Mouse (Mus musculus): ENCODE measurements around the gene G6pc3. TPM values are rescaled to one million over a fixed set of nuclear protein-coding genes. Genes with fewer than 3 reads are reported as not detected.

G6pc3 gene
- polyA plus RNA-seq, 1 experiment from 2014 or later = 33.3 TPM

GRCm38 (mm10) chr11:102216886-102217240 is 27.4 kb downstream of the G6pc3 start:
- ATAC-seq (replicated peaks; ENCODE audit: insufficient number of reproducible peaks, low FRiP score, low TSS enrichment, low read depth) = no peak
- H3K36me3 ChIP-seq (replicated peaks; ENCODE audit: control insufficient read depth, insufficient read depth, low read depth, low read length) = no peaks in the 10 kb centered on the region
- H3K9me3 ChIP-seq (replicated peaks; ENCODE audit: control insufficient read depth, low read length) = no peaks in the 10 kb centered on the region
- H3K4me3 ChIP-seq (ENCODE audit: low read depth, low read length) = no peak overlapping the region
- 62% methylated on average over 5 of the region's 5 CpGs for WGBS
- H3K27ac ChIP-seq (replicated peaks; ENCODE audit: low read depth, low read length) = no peak overlapping the region
- no peaks in the 10 kb centered on the region for H3K27me3 ChIP-seq (ENCODE audit: control insufficient read depth, insufficient read depth, low read length)
- peaks cover 18% of the 10 kb centered on the region; the same call in 1 of the 2 replicates for H3K4me1 ChIP-seq (ENCODE audit: control insufficient read depth, insufficient read depth, low read length)
- DNase-seq (ENCODE audit: low spot score) = no peak
- 0 out of 2 replicates have a peak overlapping the region, but pooled peaks have one; percentile 13 for H3K4me2 ChIP-seq (ENCODE audit: low read depth, low read length)
- peak overlapping the region; percentile 18; the same call in 1 of the 2 replicates for H3K9ac ChIP-seq (replicated peaks; ENCODE audit: low read length)

GRCm38 (mm10) chr11:102217396-102217795 is 28.0 kb downstream of the G6pc3 start:
- 73% methylated on average over 6 of the region's 6 CpGs for WGBS
- no peak overlapping the region for H3K4me3 ChIP-seq (ENCODE audit: low read depth, low read length)
- no peak overlapping the region for H3K4me2 ChIP-seq (ENCODE audit: low read depth, low read length)
- H3K36me3 ChIP-seq (replicated peaks; ENCODE audit: control insufficient read depth, insufficient read depth, low read depth, low read length) = no peaks in the 10 kb centered on the region
- DNase-seq (ENCODE audit: low spot score) = no peak
- H3K27me3 ChIP-seq (ENCODE audit: control insufficient read depth, insufficient read depth, low read length) = no peaks in the 10 kb centered on the region
- no peak overlapping the region for H3K9ac ChIP-seq (replicated peaks; ENCODE audit: low read length)
- no peaks in the 10 kb centered on the region for H3K9me3 ChIP-seq (replicated peaks; ENCODE audit: control insufficient read depth, low read length)
- peaks cover 18% of the 10 kb centered on the region; the same call in 1 of the 2 replicates for H3K4me1 ChIP-seq (ENCODE audit: control insufficient read depth, insufficient read depth, low read length)
- no peak for ATAC-seq (replicated peaks; ENCODE audit: insufficient number of reproducible peaks, low FRiP score, low TSS enrichment, low read depth)
- no peak overlapping the region for H3K27ac ChIP-seq (replicated peaks; ENCODE audit: low read depth, low read length)

- 67% methylated on average over 7 of the region's 7 CpGs for WGBS
- no peak for ATAC-seq (replicated peaks; ENCODE audit: insufficient number of reproducible peaks, low FRiP score, low TSS enrichment, low read depth)
- Histone ChIP-seq H3K4me1 (ENCODE audit: control insufficient read depth, insufficient read depth, low read length) (peaks cover 18% of the 10 kb centered on the region; the same call in 1 of the 2 replicates), H3K27me3 (ENCODE audit: control insufficient read depth, insufficient read depth, low read length) (no peaks in the 10 kb centered on the region), H3K36me3 (replicated peaks; ENCODE audit: control insufficient read depth, insufficient read depth, low read depth, low read length) (no peaks in the 10 kb centered on the region), H3K27ac (replicated peaks; ENCODE audit: low read depth, low read length) (no peak overlapping the region), H3K9ac (replicated peaks; ENCODE audit: low read length) (peak overlapping the region; percentile 23), H3K4me3 (ENCODE audit: low read depth, low read length) (0 out of 2 replicates have a peak overlapping the region, but pooled peaks have one; percentile 0), H3K4me2 (ENCODE audit: low read depth, low read length) (peak overlapping the region; percentile 60), H3K9me3 (replicated peaks; ENCODE audit: control insufficient read depth, low read length) (no peaks in the 10 kb centered on the region)
- DNase-seq (ENCODE audit: low spot score) = no peak
These were observed 28.5 kb downstream of the G6pc3 start for GRCm38 (mm10) chr11:102217876-102218430.

GRCm38 (mm10) chr11:102218783-102219182 is 29.4 kb downstream of the G6pc3 start:
- Histone ChIP-seq H3K36me3 (replicated peaks; ENCODE audit: control insufficient read depth, insufficient read depth, low read depth, low read length) (no peaks in the 10 kb centered on the region), H3K27ac (replicated peaks; ENCODE audit: low read depth, low read length) (peak overlapping the region; percentile 66), H3K4me2 (ENCODE audit: low read depth, low read length) (peak overlapping the region; percentile 60), H3K4me1 (ENCODE audit: control insufficient read depth, insufficient read depth, low read length) (peaks cover 17% of the 10 kb centered on the region; the same call in 1 of the 2 replicates), H3K27me3 (ENCODE audit: control insufficient read depth, insufficient read depth, low read length) (no peaks in the 10 kb centered on the region), H3K4me3 (ENCODE audit: low read depth, low read length) (peak overlapping the region; percentile 20; the same call in 1 of the 2 replicates), H3K9ac (replicated peaks; ENCODE audit: low read length) (peak overlapping the region; percentile 41), H3K9me3 (replicated peaks; ENCODE audit: control insufficient read depth, low read length) (no peaks in the 10 kb centered on the region)
- WGBS = 0% methylated on average over 10 of the region's 10 CpGs
- DNase-seq (ENCODE audit: low spot score) (peak; percentile 83), ATAC-seq (replicated peaks; ENCODE audit: insufficient number of reproducible peaks, low FRiP score, low TSS enrichment, low read depth) (peak; percentile 63)

GRCm38 (mm10) chr11:102219247-102219993 is 30.0 kb downstream of the G6pc3 start:
- Histone ChIP-seq H3K4me3 (ENCODE audit: low read depth, low read length) (no peak overlapping the region), H3K9me3 (replicated peaks; ENCODE audit: control insufficient read depth, low read length) (no peaks in the 10 kb centered on the region), H3K36me3 (replicated peaks; ENCODE audit: control insufficient read depth, insufficient read depth, low read depth, low read length) (no peaks in the 10 kb centered on the region), H3K27me3 (ENCODE audit: control insufficient read depth, insufficient read depth, low read length) (no peaks in the 10 kb centered on the region), H3K4me1 (ENCODE audit: control insufficient read depth, insufficient read depth, low read length) (peaks cover 16% of the 10 kb centered on the region), H3K9ac (replicated peaks; ENCODE audit: low read length) (peak overlapping the region; percentile 41), H3K4me2 (ENCODE audit: low read depth, low read length) (peak overlapping the region; percentile 60), H3K27ac (replicated peaks; ENCODE audit: low read depth, low read length) (peak overlapping the region; percentile 66)
- 70% methylated on average over 14 of the region's 14 CpGs for WGBS
- no peak for DNase-seq (ENCODE audit: low spot score)
- ATAC-seq (replicated peaks; ENCODE audit: insufficient number of reproducible peaks, low FRiP score, low TSS enrichment, low read depth) = no peak

- no peak for ATAC-seq (replicated peaks; ENCODE audit: insufficient number of reproducible peaks, low FRiP score, low TSS enrichment, low read depth)
- Histone ChIP-seq H3K27me3 (ENCODE audit: control insufficient read depth, insufficient read depth, low read length) (no peaks in the 10 kb centered on the region), H3K4me1 (ENCODE audit: control insufficient read depth, insufficient read depth, low read length) (peaks cover 21% of the 10 kb centered on the region), H3K27ac (replicated peaks; ENCODE audit: low read depth, low read length) (no peak overlapping the region), H3K9me3 (replicated peaks; ENCODE audit: control insufficient read depth, low read length) (no peaks in the 10 kb centered on the region), H3K9ac (replicated peaks; ENCODE audit: low read length) (no peak overlapping the region), H3K4me2 (ENCODE audit: low read depth, low read length) (no peak overlapping the region), H3K4me3 (ENCODE audit: low read depth, low read length) (no peak overlapping the region), H3K36me3 (replicated peaks; ENCODE audit: control insufficient read depth, insufficient read depth, low read depth, low read length) (no peaks in the 10 kb centered on the region)
- DNase-seq (ENCODE audit: low spot score) = no peak
- WGBS = 80% methylated on average over 4 of the region's 4 CpGs
These were observed 30.6 kb downstream of the G6pc3 start for GRCm38 (mm10) chr11:102219994-102220346.

- peaks cover 23% of the 10 kb centered on the region for H3K4me1 ChIP-seq (ENCODE audit: control insufficient read depth, insufficient read depth, low read length)
- 76% methylated on average over 6 of the region's 6 CpGs for WGBS
- H3K27ac ChIP-seq (replicated peaks; ENCODE audit: low read depth, low read length) = no peak overlapping the region
These were observed 31.0 kb downstream of the G6pc3 start for GRCm38 (mm10) chr11:102220451-102220850.

More at GRCm38 (mm10) chr11:102220451-102220850, 31.0 kb downstream of the G6pc3 start:
- Histone ChIP-seq H3K27me3 (ENCODE audit: control insufficient read depth, insufficient read depth, low read length) (no peaks in the 10 kb centered on the region), H3K4me2 (ENCODE audit: low read depth, low read length) (no peak overlapping the region), H3K9me3 (replicated peaks; ENCODE audit: control insufficient read depth, low read length) (no peaks in the 10 kb centered on the region), H3K36me3 (replicated peaks; ENCODE audit: control insufficient read depth, insufficient read depth, low read depth, low read length) (no peaks in the 10 kb centered on the region), H3K4me3 (ENCODE audit: low read depth, low read length) (no peak overlapping the region), H3K9ac (replicated peaks; ENCODE audit: low read length) (no peak overlapping the region)
- DNase-seq (ENCODE audit: low spot score) = no peak
- no peak for ATAC-seq (replicated peaks; ENCODE audit: insufficient number of reproducible peaks, low FRiP score, low TSS enrichment, low read depth)
